Mouse (Mus musculus) left cerebral cortex, postnatal 14 days (tissue): ENCODE measurements around the gene Cyyr1. TPM values are rescaled to one million over a fixed set of nuclear protein-coding genes. Genes with fewer than 3 reads are reported as not detected.

Experiments
- DNase-seq, 2 experiments: peaks; one replicate each; pipeline ENCODE4 v3.0.0; 2021 to 2022; ENCODE audit warnings: low spot score in 2 of 2, mixed read lengths in 1 of 2
- intact Hi-C: fragments of 180-260 bp; cut with DNase I; formaldehyde crosslinking; loops from one replicate; pipeline ENCODE4 v1.15.1; 2025
- total RNA-seq, 2 experiments: library from RNA; stranded (reverse); gene quantifications; 2 replicates each; pipeline ENCODE4 v1.2.3; 2021

Gene Cyyr1
- total RNA-seq, 2 experiments from 2014 or later: 4.8 to 5.9 TPM

GRCm38 (mm10) chr16:85487266-85487665, 65.9 kb downstream of the Cyyr1 start:
- DNase-seq: peak; percentile 38 to 51
- intact Hi-C loops: loop anchor here (5.0 kb wide), 1 partner anchor 315 kb away; the partner anchor contains the start of gene App

- intact Hi-C loops: no loop called here
- peak; percentile 24 to 27 for DNase-seq
Measured at GRCm38 (mm10) chr16:85484557-85484956, 68.6 kb downstream of the Cyyr1 start.

- intact Hi-C loops: no loop called here
Measured at GRCm38 (mm10) chr16:85474552-85475071, 78.6 kb downstream of the Cyyr1 start.

GRCm38 (mm10) chr16:85470057-85470456, 83.1 kb downstream of the Cyyr1 start:
- intact Hi-C loops: no loop called here
- no peak for DNase-seq

More at GRCm38 (mm10) chr16:85474552-85475071, 78.6 kb downstream of the Cyyr1 start:
- DNase-seq: no peak

GRCm38 (mm10) chr16:85455043-85455442, 98.2 kb downstream of the Cyyr1 start:
- DNase-seq: no peak
- intact Hi-C loops: no loop called here

- no peak for DNase-seq
- intact Hi-C loops: no loop called here
Measured at GRCm38 (mm10) chr16:85446306-85446705, 106.9 kb downstream of the Cyyr1 start.

- intact Hi-C loops: no loop called here
- no peak for DNase-seq
Measured at GRCm38 (mm10) chr16:85445801-85446200, 107.4 kb downstream of the Cyyr1 start.

- intact Hi-C loops: no loop called here
- no peak for DNase-seq
Measured at GRCm38 (mm10) chr16:85435427-85435826, 117.8 kb downstream of the Cyyr1 start.

- no peak for DNase-seq
- intact Hi-C loops: no loop called here
Measured at GRCm38 (mm10) chr16:85429173-85429572, 124.0 kb downstream of the Cyyr1 start.

- intact Hi-C loops: no loop called here
- no peak for DNase-seq
Measured at GRCm38 (mm10) chr16:85422889-85423288, 130.3 kb downstream of the Cyyr1 start.

- intact Hi-C loops: no loop called here
Measured at GRCm38 (mm10) chr16:85415415-85415814, 137.8 kb downstream of the Cyyr1 start.

GRCm38 (mm10) chr16:85393430-85393948, 159.7 kb downstream of the Cyyr1 start:
- intact Hi-C loops: no loop called here
- DNase-seq: no peak

More at GRCm38 (mm10) chr16:85415415-85415814, 137.8 kb downstream of the Cyyr1 start:
- DNase-seq: peak in 1 of 2 experiments; percentile 5

- DNase-seq: no peak
- intact Hi-C loops: no loop called here
Measured at GRCm38 (mm10) chr16:85386801-85387200, 166.4 kb downstream of the Cyyr1 start.

Other genes starting within 250 kb of the Cyyr1 start
- 1 to 10 TPM; 7.3 to 8.4 TPM for gene Adamts1, start 249.7 kb upstream of the Cyyr1 start, total RNA-seq